Mouse (Mus musculus) G1E (cell line): ENCODE results near the gene Orm1. TPM values are rescaled to one million over a fixed set of nuclear protein-coding genes. Genes with fewer than 3 reads are reported as not detected.

Source experiments
- ATAC-seq: 2 replicates; pipeline ENCODE4 v1.8.0; 2016; ENCODE audit warnings: mild to moderate bottlenecking; ENCODE audit not compliant: insufficient number of reproducible peaks, poor library complexity, low FRiP score, severe bottlenecking; ENCODE audit errors: extremely low read depth
- DNase-seq: peaks from one replicate; pipeline ENCODE4 v3.0.0; 2012; ENCODE audit warnings: low spot score
- H3K27me3 ChIP-seq: 2 replicates; pipeline ENCODE4 v1.6.1; 2012; ENCODE audit warnings: mild to moderate bottlenecking, low read length, inconsistent platforms; ENCODE audit not compliant: insufficient read depth
- H3K36me3 ChIP-seq: replicated peaks from 2 replicates; pipeline ENCODE3; 2012; ENCODE audit warnings: mild to moderate bottlenecking, inconsistent platforms
- H3K4me1 ChIP-seq: 2 replicates; pipeline ENCODE4 v1.6.1; 2012; ENCODE audit warnings: low read depth, low read length, inconsistent platforms, mixed read lengths; ENCODE audit not compliant: insufficient read depth
- H3K4me3 ChIP-seq: 2 replicates; pipeline ENCODE4 v1.5.1; 2012; ENCODE audit warnings: low read depth, mild to moderate bottlenecking, inconsistent platforms, low read length, moderate library complexity, mixed read lengths
- H3K9me3 ChIP-seq: replicated peaks from 2 replicates; pipeline ENCODE4 v1.6.1; 2012; ENCODE audit warnings: inconsistent platforms
- CTCF ChIP-seq: IDR thresholded peaks from 2 replicates; pipeline ENCODE4 v1.5.1; 2012; ENCODE audit warnings: low read depth, low read length, inconsistent platforms, mixed read lengths
- GATA1 ChIP-seq: IDR thresholded peaks from 2 replicates; pipeline ENCODE4 v1.6.1; 2012; ENCODE audit warnings: borderline replicate concordance, low read length, inconsistent platforms, mixed read lengths
- GATA2 ChIP-seq: IDR thresholded peaks from 2 replicates; pipeline ENCODE4 v1.6.1; 2012; ENCODE audit warnings: low read depth, low read length, inconsistent platforms, borderline replicate concordance
- POLR2AphosphoS5 ChIP-seq: IDR thresholded peaks from 2 replicates; pipeline ENCODE4 v1.6.1; 2012; ENCODE audit warnings: low read depth, low read length, inconsistent platforms; ENCODE audit not compliant: insufficient replicate concordance
- TAL1 ChIP-seq: conservative IDR thresholded peaks from 2 replicates; pipeline ENCODE4 v1.6.1; 2012; ENCODE audit warnings: low read depth, low read length, inconsistent platforms, mixed read lengths
- polyA plus RNA-seq: library from polyadenylated mRNA; stranded (reverse); fragments of >175 nt; gene quantifications from 2 replicates; pipeline ENCODE4 v1.2.3, GENCODE M21; 2012
- total RNA-seq, 2 experiments: library from RNA; stranded (forward) in 1 of 2; stranded (reverse) in 1 of 2; fragments of 200-1000 nt in 1 of 2; fragments of >200 nt in 1 of 2; fragmentation: Nextera tagmentation in 1 of 2; gene quantifications; 2 replicates each; pipeline ENCODE4 v1.2.3; 2014 to 2017

The Orm1 gene
- total and polyA plus RNA-seq, 3 experiments, result not detected

DNA sequence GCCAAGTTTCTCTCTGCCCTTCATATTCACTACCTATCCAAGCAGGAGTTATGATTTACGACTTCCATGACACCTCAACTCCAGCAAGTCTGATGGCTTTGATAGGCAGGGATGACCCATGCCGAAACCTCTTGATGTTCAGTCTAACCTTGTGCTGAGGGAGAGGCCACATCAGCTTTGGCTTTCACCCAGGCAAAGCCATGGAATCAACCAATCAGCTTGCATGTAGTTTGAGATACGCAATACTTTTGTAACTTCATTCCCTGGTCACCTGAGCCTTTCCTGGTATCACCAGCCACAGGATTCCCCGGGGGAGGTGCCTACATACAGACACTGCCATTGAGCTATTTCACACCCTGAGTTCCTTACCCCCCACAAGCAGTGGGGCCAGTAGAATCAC, 2.3 kb downstream of the Orm1 start:
- Histone ChIP-seq H3K4me1 (no peaks in the 10 kb centered on the region), H3K36me3 (no peaks in the 10 kb centered on the region), H3K4me3 (no peak overlapping the region), H3K9me3 (peaks cover 71% of the 10 kb centered on the region), H3K27me3 (no peaks in the 10 kb centered on the region)
- ATAC-seq (no peak), DNase-seq (no peak)
- no peak for TF ChIP-seq GATA1
- TF ChIP-seq POLR2AphosphoS5, result no peak
- no peak for TF ChIP-seq GATA2
- no peak for TF ChIP-seq TAL1
- TF ChIP-seq CTCF, result no peak

DNA sequence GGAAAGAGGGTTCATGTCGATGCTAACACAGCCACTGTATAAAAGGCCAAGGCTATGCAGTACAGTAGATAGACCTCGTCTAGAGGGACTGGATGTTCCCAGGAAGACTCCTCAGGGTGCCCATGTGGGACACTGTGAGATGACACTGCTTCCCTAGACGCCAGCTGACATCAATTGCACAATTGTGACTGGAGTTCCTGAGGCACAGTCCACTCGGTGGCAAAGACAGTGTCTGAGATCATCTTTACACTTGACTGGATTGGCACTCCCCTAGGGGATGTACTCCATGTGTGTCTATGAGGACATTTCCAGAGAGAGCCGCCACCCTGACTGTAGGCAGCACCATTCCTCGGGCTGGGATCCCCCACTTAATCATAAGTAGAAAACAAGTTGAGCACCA, 4.2 kb downstream of the Orm1 start:
- TF ChIP-seq GATA1, result no peak
- no peak for TF ChIP-seq CTCF
- TF ChIP-seq POLR2AphosphoS5, result no peak
- TF ChIP-seq GATA2, result no peak
- TF ChIP-seq TAL1, result no peak
- H3K4me3 ChIP-seq, result no peak overlapping the region
- no peaks in the 10 kb centered on the region for H3K4me1 ChIP-seq
- peaks cover 81% of the 10 kb centered on the region for H3K9me3 ChIP-seq
- no peaks in the 10 kb centered on the region for H3K27me3 ChIP-seq
- ATAC-seq (no peak), DNase-seq (no peak)
- H3K36me3 ChIP-seq, result no peaks in the 10 kb centered on the region

DNA sequence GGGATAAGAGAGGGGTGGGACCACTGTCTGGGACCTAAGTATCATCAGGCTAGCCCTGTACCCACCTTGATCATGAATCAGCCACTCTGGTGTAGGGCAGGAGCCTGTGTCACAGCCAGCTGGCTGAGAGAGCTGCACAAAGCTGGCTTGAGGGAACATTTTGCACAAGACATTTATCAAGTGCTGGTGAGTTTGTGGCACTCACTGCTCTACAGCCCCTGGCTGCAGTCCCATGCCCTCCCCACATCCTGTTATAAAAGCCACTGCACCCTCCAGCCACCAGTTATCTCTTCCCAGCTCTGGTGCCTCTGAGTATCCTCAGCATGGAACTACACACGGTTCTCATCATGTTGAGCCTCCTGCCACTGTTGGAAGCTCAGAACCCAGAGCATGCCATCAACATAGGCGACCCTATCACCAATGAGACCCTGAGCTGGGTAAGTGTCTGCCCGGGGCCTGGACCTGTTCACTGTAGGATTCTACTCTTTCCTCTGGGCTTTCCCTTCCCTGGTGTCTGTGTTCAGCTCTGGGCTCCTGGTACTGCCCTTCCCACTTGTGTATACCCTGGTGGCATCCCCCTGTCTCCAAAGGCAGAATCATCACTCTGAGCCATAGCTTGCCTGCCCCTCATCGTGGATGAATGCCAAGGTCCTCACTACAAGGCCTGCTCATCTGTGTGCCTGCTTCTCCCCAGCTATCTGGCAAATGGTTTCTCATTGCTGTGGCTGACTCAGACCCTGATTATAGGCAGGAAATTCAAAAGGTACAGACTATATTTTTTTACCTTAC, 11.7 kb downstream of the Orm1 start, which contains the start of gene Orm3:
Gene Orm3 (plus strand): TSS at position 286 of the 789 bp plus-strand sequence.
- no peak for DNase-seq
- Histone ChIP-seq H3K9me3 (peaks cover 72% of the 10 kb centered on the region), H3K4me3 (no peak within 1 kb of the TSS), H3K36me3 (no peaks in the 10 kb centered on the region), H3K4me1 (no peaks in the 10 kb centered on the region), H3K27me3 (no peaks in the 10 kb centered on the region)
- no peak for ATAC-seq
- TF ChIP-seq TAL1, result no peak
- no peak for TF ChIP-seq GATA2
- no peak for TF ChIP-seq CTCF
- TF ChIP-seq GATA1, result no peak
- no peak for TF ChIP-seq POLR2AphosphoS5

DNA sequence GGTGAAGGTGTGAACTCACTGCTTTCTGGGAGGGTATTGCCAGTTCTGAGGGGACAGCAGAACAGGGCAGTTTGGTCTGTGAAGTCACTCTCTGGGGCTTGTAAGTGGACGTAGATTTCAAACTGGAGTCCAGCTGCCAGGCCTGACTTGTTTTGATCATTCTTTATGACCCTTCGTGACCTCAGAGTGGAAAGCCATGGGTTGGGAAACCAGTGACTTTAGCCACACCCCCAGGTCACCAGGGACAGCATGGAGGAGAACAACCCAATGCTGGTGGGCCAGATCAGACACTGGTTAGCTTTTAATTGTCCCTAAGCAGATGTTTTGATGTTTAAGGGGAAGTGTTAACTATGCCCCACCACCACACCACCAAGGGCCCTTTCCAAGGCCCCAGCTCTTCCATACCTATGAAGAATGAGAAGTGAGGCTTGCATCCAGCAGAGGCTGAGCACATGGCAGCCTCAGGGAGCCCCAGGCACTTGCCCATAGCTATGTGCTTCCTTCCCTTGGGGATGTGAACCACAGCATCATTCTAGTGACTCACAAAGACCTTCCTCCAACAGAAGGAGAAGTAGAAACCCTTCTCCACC, 12.7 kb downstream of the Orm1 start:
- TF ChIP-seq GATA2, result no peak
- TF ChIP-seq CTCF, result no peak
- no peak for TF ChIP-seq POLR2AphosphoS5
- no peak for TF ChIP-seq TAL1
- TF ChIP-seq GATA1, result no peak
- Histone ChIP-seq H3K4me3 (no peak overlapping the region), H3K4me1 (no peaks in the 10 kb centered on the region), H3K36me3 (no peaks in the 10 kb centered on the region), H3K27me3 (no peaks in the 10 kb centered on the region), H3K9me3 (peaks cover 69% of the 10 kb centered on the region)
- ATAC-seq, result no peak
- no peak for DNase-seq

DNA sequence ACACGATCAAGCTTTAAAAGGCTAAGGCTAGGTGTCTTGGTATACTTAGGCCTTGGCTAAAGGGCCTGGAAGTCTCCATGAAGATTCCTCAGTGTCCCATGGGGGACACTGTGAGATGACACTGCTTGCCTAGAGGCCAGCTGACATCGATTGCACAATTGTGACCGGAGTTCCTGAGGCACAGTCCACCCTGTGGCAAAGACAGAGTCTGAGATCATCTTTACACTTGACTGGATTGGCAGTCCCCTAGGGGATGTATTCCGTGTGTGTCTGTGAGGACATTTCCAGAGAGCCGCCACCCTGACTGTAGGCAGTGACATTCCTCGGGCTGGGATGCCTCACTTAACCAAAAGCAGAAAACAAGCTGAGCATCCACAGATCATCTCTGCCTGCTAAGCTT, 15.5 kb downstream of the Orm1 start:
- Histone ChIP-seq H3K27me3 (no peaks in the 10 kb centered on the region), H3K4me1 (no peaks in the 10 kb centered on the region), H3K4me3 (no peak overlapping the region), H3K36me3 (no peaks in the 10 kb centered on the region), H3K9me3 (peaks cover 73% of the 10 kb centered on the region)
- no peak for DNase-seq
- ATAC-seq, result no peak
- no peak for TF ChIP-seq POLR2AphosphoS5
- TF ChIP-seq CTCF, result no peak
- TF ChIP-seq GATA2, result no peak
- no peak for TF ChIP-seq TAL1
- no peak for TF ChIP-seq GATA1

DNA sequence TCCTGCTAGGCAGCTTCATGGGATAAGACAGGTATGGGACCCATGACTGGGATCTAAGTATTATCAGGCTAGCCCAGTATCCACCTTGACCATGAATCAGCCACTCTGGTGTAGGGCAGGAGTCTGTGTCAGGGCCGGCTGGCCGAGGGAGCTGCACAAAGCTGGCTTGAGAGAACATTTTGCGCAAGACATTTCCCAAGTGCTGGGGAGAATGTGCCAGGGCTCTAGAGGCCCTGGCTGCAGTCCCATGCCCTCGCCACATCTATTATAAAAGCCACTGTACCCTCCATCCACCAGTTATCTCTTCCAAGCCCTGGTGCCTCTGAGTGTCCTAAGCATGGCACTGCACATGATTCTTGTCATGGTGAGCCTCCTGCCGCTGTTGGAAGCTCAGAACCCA, 17.8 kb downstream of the Orm1 start, which contains the start of gene Orm2:
Gene Orm2 (plus strand): TSS at position 300 of the 400 bp plus-strand sequence.
- Histone ChIP-seq H3K9me3 (peaks cover 70% of the 10 kb centered on the region), H3K27me3 (no peaks in the 10 kb centered on the region), H3K36me3 (no peaks in the 10 kb centered on the region), H3K4me3 (no peak within 1 kb of the TSS), H3K4me1 (no peaks in the 10 kb centered on the region)
- ATAC-seq (no peak), DNase-seq (no peak)
- TF ChIP-seq POLR2AphosphoS5 (no peak), GATA1 (no peak), TAL1 (no peak), CTCF (no peak), GATA2 (no peak)
